Mouse (Mus musculus): ENCODE data around the gene Slc22a14. TPM values are rescaled to one million over a fixed set of nuclear protein-coding genes. Genes with fewer than 3 reads are reported as not detected.

Slc22a14 gene
- polyA plus RNA-seq, 1 experiment from 2014 or later, result not detected

- H3K27ac ChIP-seq (ENCODE audit: low read depth, low read length), result no peak overlapping the region
- no peak overlapping the region for H3K9ac ChIP-seq (ENCODE audit: low read depth, low read length)
- no peak overlapping the region for H3K4me2 ChIP-seq (replicated peaks; ENCODE audit: low read depth, low read length)
Observed at GRCm38 (mm10) chr9:119206666-119207065, 158.7 kb downstream of the Slc22a14 start.

GRCm38 (mm10) chr9:119205756-119206155, 159.6 kb downstream of the Slc22a14 start:
- Histone ChIP-seq H3K9ac (ENCODE audit: low read depth, low read length) (no peak overlapping the region), H3K4me2 (replicated peaks; ENCODE audit: low read depth, low read length) (no peak overlapping the region), H3K36me3 (ENCODE audit: control insufficient read depth, insufficient read depth, low read length) (no peaks in the 10 kb centered on the region), H3K27ac (ENCODE audit: low read depth, low read length) (no peak overlapping the region), H3K4me1 (replicated peaks; ENCODE audit: control insufficient read depth, insufficient read depth, low read length) (no peaks in the 10 kb centered on the region), H3K4me3 (ENCODE audit: low read depth, low read length) (no peak overlapping the region), H3K9me3 (ENCODE audit: control insufficient read depth, low read length) (no peaks in the 10 kb centered on the region), H3K27me3 (ENCODE audit: control insufficient read depth, insufficient read depth, low read length) (no peaks in the 10 kb centered on the region)
- WGBS, result 85% methylated on average over 5 of the region's 5 CpGs
- ATAC-seq (ENCODE audit: low FRiP score) (no peak), DNase-seq (ENCODE audit: low spot score) (no peak)

More at GRCm38 (mm10) chr9:119206666-119207065, 158.7 kb downstream of the Slc22a14 start:
- Histone ChIP-seq H3K9me3 (ENCODE audit: control insufficient read depth, low read length) (no peaks in the 10 kb centered on the region), H3K36me3 (ENCODE audit: control insufficient read depth, insufficient read depth, low read length) (no peaks in the 10 kb centered on the region), H3K4me3 (ENCODE audit: low read depth, low read length) (no peak overlapping the region), H3K4me1 (replicated peaks; ENCODE audit: control insufficient read depth, insufficient read depth, low read length) (no peaks in the 10 kb centered on the region), H3K27me3 (ENCODE audit: control insufficient read depth, insufficient read depth, low read length) (no peaks in the 10 kb centered on the region)
- ATAC-seq (ENCODE audit: low FRiP score) (no peak), DNase-seq (ENCODE audit: low spot score) (no peak)
- 88% methylated on average over 2 of the region's 2 CpGs for whole genome bisulfite sequencing

GRCm38 (mm10) chr9:119203617-119204016, 161.7 kb downstream of the Slc22a14 start:
- WGBS, result 94% methylated on average over 9 of the region's 9 CpGs
- no peaks in the 10 kb centered on the region for H3K36me3 ChIP-seq (ENCODE audit: control insufficient read depth, insufficient read depth, low read length)
- ATAC-seq (ENCODE audit: low FRiP score), result no peak
- no peak overlapping the region for H3K4me2 ChIP-seq (replicated peaks; ENCODE audit: low read depth, low read length)
- H3K4me3 ChIP-seq (ENCODE audit: low read depth, low read length), result no peak overlapping the region
- H3K4me1 ChIP-seq (replicated peaks; ENCODE audit: control insufficient read depth, insufficient read depth, low read length), result no peaks in the 10 kb centered on the region
- H3K9ac ChIP-seq (ENCODE audit: low read depth, low read length), result no peak overlapping the region
- H3K27ac ChIP-seq (ENCODE audit: low read depth, low read length), result no peak overlapping the region
- H3K27me3 ChIP-seq (ENCODE audit: control insufficient read depth, insufficient read depth, low read length), result no peaks in the 10 kb centered on the region
- DNase-seq (ENCODE audit: low spot score), result no peak
- no peaks in the 10 kb centered on the region for H3K9me3 ChIP-seq (ENCODE audit: control insufficient read depth, low read length)

- Histone ChIP-seq H3K27ac (ENCODE audit: low read depth, low read length) (no peak overlapping the region), H3K4me2 (replicated peaks; ENCODE audit: low read depth, low read length) (no peak overlapping the region), H3K4me3 (ENCODE audit: low read depth, low read length) (no peak overlapping the region), H3K27me3 (ENCODE audit: control insufficient read depth, insufficient read depth, low read length) (no peaks in the 10 kb centered on the region), H3K9me3 (ENCODE audit: control insufficient read depth, low read length) (no peaks in the 10 kb centered on the region), H3K4me1 (replicated peaks; ENCODE audit: control insufficient read depth, insufficient read depth, low read length) (no peaks in the 10 kb centered on the region), H3K36me3 (ENCODE audit: control insufficient read depth, insufficient read depth, low read length) (no peaks in the 10 kb centered on the region), H3K9ac (ENCODE audit: low read depth, low read length) (no peak overlapping the region)
- no peak for DNase-seq (ENCODE audit: low spot score)
- 84% methylated on average over 5 of the region's 5 CpGs for WGBS
- no peak for ATAC-seq (ENCODE audit: low FRiP score)
Observed at GRCm38 (mm10) chr9:119201653-119202052, 163.7 kb downstream of the Slc22a14 start.

DNA sequence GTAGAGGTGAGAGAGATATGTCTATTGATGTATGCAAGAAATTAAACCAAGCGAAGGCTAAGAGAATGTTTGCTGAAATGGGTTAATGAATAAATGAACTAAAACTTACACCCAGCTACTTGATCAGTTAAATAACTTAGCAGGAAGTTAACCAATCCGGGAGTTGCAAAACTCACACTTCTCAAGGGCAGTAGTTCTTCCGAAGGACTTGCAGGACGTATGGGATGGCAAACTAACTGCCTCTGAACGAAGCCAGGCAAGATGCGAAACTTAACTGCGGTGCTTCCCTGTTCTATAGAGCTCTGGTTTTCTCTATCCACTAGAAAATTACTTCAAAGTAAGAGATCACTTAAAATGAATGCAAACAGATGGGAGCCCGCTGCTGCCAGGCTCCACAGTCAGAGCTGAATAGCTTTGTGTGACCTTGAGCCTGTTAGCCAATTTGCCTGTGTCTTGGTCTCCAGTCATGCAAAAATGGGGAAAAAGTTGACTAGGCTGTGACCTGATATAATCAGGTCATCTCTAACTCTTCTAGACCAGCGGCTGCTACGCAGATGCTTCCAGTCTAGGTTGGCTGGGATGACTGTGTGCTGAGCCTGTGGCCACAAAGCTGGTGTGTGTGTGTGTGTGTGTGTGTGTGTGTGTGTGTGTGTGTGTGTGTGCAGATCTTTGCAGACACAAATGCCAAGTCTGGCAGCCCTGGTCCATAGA, 166.0 kb downstream of the Slc22a14 start:
- Histone ChIP-seq H3K27me3 (ENCODE audit: control insufficient read depth, insufficient read depth, low read length) (no peaks in the 10 kb centered on the region), H3K9ac (ENCODE audit: low read depth, low read length) (no peak overlapping the region), H3K9me3 (ENCODE audit: control insufficient read depth, low read length) (no peaks in the 10 kb centered on the region), H3K27ac (ENCODE audit: low read depth, low read length) (no peak overlapping the region), H3K4me1 (replicated peaks; ENCODE audit: control insufficient read depth, insufficient read depth, low read length) (no peaks in the 10 kb centered on the region), H3K36me3 (ENCODE audit: control insufficient read depth, insufficient read depth, low read length) (no peaks in the 10 kb centered on the region), H3K4me2 (replicated peaks; ENCODE audit: low read depth, low read length) (no peak overlapping the region), H3K4me3 (ENCODE audit: low read depth, low read length) (no peak overlapping the region)
- ATAC-seq (ENCODE audit: low FRiP score), result no peak
- no peak for DNase-seq (ENCODE audit: low spot score)
- 89% methylated on average over 10 of the region's 10 CpGs for WGBS

DNA sequence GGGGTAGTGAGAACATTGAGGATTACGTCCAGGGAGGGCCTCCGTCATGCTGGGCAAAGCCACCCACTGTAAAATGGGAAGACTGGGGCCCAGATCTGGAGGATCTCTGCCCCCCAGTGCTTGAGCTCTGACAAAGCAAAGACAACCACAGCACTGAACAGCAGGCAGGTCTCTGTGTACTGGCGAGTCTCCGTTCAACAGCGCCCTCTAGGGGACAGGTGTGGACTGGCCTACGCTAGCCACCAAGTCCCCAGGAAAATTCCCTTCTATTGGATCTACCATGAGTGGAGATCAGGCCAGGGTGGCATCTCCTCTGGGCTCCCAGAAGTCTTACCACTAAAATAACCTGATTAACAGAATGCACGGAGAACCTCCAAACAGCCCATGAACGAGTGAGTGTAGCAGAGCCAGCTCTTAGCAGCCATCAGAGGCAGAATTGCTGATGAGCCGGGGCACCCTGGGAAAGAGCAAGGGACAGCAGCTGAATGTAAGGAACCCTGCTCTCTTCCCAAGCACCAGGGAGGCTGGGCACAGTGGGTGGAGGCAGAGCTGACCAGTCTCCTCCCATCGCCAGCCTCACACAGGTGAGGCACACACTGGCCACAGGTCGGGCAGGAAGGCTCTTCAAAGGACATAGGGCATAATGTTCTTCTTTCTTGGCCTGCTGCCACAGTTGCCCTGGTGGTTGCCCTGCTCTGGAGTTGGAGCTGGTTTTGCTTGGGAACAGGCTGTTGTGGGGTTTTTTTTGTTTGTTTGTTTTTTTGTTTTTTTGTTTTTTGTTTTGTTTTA, 173.0 kb downstream of the Slc22a14 start:
- no peak overlapping the region for H3K4me2 ChIP-seq (replicated peaks; ENCODE audit: low read depth, low read length)
- H3K9ac ChIP-seq (ENCODE audit: low read depth, low read length), result no peak overlapping the region
- H3K36me3 ChIP-seq (ENCODE audit: control insufficient read depth, insufficient read depth, low read length), result no peaks in the 10 kb centered on the region
- H3K27ac ChIP-seq (ENCODE audit: low read depth, low read length), result no peak overlapping the region
- WGBS, result 38% methylated on average over 11 of the region's 11 CpGs
- DNase-seq (ENCODE audit: low spot score) (peak; percentile 47), ATAC-seq (ENCODE audit: low FRiP score) (no peak)
- no peaks in the 10 kb centered on the region for H3K9me3 ChIP-seq (ENCODE audit: control insufficient read depth, low read length)
- no peak overlapping the region for H3K4me3 ChIP-seq (ENCODE audit: low read depth, low read length)
- no peaks in the 10 kb centered on the region for H3K4me1 ChIP-seq (replicated peaks; ENCODE audit: control insufficient read depth, insufficient read depth, low read length)
- no peaks in the 10 kb centered on the region for H3K27me3 ChIP-seq (ENCODE audit: control insufficient read depth, insufficient read depth, low read length)

- no peak overlapping the region for H3K9ac ChIP-seq (ENCODE audit: low read depth, low read length)
- H3K36me3 ChIP-seq (ENCODE audit: control insufficient read depth, insufficient read depth, low read length), result no peaks in the 10 kb centered on the region
- DNase-seq (ENCODE audit: low spot score), result no peak
- H3K9me3 ChIP-seq (ENCODE audit: control insufficient read depth, low read length), result no peaks in the 10 kb centered on the region
- no peak overlapping the region for H3K27ac ChIP-seq (ENCODE audit: low read depth, low read length)
- no peak for ATAC-seq (ENCODE audit: low FRiP score)
- no peak overlapping the region for H3K4me3 ChIP-seq (ENCODE audit: low read depth, low read length)
- H3K4me2 ChIP-seq (replicated peaks; ENCODE audit: low read depth, low read length), result no peak overlapping the region
- no peaks in the 10 kb centered on the region for H3K4me1 ChIP-seq (replicated peaks; ENCODE audit: control insufficient read depth, insufficient read depth, low read length)
- H3K27me3 ChIP-seq (ENCODE audit: control insufficient read depth, insufficient read depth, low read length), result no peaks in the 10 kb centered on the region
- WGBS, result 52% methylated on average over 3 of the region's 3 CpGs
Observed at GRCm38 (mm10) chr9:119181241-119181728, 184.1 kb downstream of the Slc22a14 start.

DNA sequence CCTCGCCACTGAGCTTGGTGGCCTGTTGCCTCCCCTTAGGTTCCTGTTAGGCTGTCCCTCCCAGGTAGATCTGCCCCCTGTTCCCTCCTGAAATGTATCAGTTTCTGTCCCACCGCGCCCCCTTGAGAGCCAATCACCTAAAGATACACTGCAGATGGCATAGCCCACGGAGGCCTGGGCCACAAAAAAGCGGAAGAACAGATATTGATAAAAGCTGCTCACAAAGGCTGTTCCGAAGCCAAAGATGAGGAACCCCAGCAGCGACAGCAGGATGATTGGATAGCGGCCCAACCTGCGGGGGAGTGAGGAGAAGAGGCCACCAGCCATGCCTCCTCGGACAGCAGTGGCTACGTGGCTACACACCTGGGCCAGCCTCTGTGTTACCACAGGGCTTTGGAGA, 186.1 kb downstream of the Slc22a14 start:
- H3K27me3 ChIP-seq (ENCODE audit: control insufficient read depth, insufficient read depth, low read length), result no peaks in the 10 kb centered on the region
- H3K4me1 ChIP-seq (replicated peaks; ENCODE audit: control insufficient read depth, insufficient read depth, low read length), result no peaks in the 10 kb centered on the region
- no peaks in the 10 kb centered on the region for H3K36me3 ChIP-seq (ENCODE audit: control insufficient read depth, insufficient read depth, low read length)
- H3K27ac ChIP-seq (ENCODE audit: low read depth, low read length), result no peak overlapping the region
- no peak overlapping the region for H3K4me3 ChIP-seq (ENCODE audit: low read depth, low read length)
- H3K9ac ChIP-seq (ENCODE audit: low read depth, low read length), result no peak overlapping the region
- DNase-seq (ENCODE audit: low spot score) (no peak), ATAC-seq (ENCODE audit: low FRiP score) (no peak)
- WGBS, result 90% methylated on average over 11 of the region's 11 CpGs
- no peak overlapping the region for H3K4me2 ChIP-seq (replicated peaks; ENCODE audit: low read depth, low read length)
- H3K9me3 ChIP-seq (ENCODE audit: control insufficient read depth, low read length), result no peaks in the 10 kb centered on the region

All from hindbrain, embryonic 11.5 days (tissue).